Mouse (Mus musculus) thymus, adult 2 months (tissue): ENCODE measurements around the gene Matn1.

Experiments
- CTCF ChIP-seq: fragments of 200-500 bp; IDR thresholded peaks from 2 replicates; pipeline ENCODE4 v1.5.1; 2012; ENCODE audit warnings: mild to moderate bottlenecking, control low read depth, low read length, moderate library complexity, borderline replicate concordance; ENCODE audit not compliant: control insufficient read depth, poor library complexity, insufficient read depth; ENCODE audit errors: extremely low read depth
- POLR2A ChIP-seq: fragments of 200-500 bp; IDR thresholded peaks from 2 replicates; pipeline ENCODE4 v1.6.1; 2012; ENCODE audit warnings: mild to moderate bottlenecking, low read length, control low read depth, moderate library complexity; ENCODE audit not compliant: control insufficient read depth, poor library complexity, insufficient read depth; ENCODE audit errors: extremely low read depth

DNA sequence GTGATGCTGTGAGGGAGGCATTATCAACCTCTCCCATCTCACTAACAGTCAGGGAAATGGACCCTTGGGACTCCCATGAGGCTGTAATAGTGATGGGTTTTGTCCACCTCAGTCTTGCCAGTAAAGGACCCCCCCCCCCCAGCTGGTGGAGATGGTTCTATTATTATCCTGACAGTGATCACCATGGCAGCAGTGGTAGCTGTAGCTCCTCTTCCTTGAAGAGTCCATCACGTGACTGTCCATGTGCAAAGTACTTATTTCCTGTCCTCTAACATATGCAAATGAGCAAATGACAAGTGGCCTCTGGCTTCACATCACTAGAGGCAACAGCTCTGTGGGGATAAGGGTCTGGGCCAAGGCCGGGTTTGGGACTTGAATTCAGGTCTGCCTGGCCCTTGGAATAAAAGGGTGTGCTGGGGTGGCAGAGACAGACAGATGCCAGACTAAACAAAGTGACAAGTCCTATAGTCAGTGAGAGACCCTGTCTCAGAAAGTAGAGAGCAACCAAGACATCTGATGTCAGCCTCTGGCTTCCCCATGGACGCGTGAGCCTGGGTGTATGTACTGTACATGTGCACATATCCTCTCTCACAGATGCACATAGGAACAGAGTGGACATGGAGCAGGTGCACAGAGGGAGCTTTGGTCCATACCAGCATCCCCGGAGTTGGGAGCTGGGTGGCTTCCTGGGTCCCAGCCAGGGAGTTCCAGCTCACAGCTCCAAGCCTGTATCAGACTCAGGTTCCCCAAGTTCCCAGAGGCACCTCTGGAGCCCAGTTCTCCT, 55.8 kb downstream of the Matn1 start:
- TF ChIP-seq CTCF (no peak), POLR2A (no peak)
